Mouse (Mus musculus) sigmoid colon, adult 10 weeks (tissue): ENCODE measurements around the gene Vmn1r203. TPM values are rescaled to one million over a fixed set of nuclear protein-coding genes. Genes with fewer than 3 reads are reported as not detected.

ENCODE experiments used
- polyA plus RNA-seq: library from polyadenylated mRNA; stranded (reverse); fragments of 350-450 nt; fragmentation: Illumina TruSeq; extraction: RNeasy Lipid Tissue Mini Kit (QIAGEN cat#74804); gene quantifications from one replicate; pipeline ENCODE4 v1.2.3, GENCODE M21; 2014; ENCODE audit warnings: low read depth, low replicate concordance

The Vmn1r203 gene
- not detected for polyA plus RNA-seq

GRCm38 (mm10) chr13:22517814-22518213 is at the start of gene Vmn1r203:
Vmn1r203 (plus strand) TSS chr13:22518114.

DNA sequence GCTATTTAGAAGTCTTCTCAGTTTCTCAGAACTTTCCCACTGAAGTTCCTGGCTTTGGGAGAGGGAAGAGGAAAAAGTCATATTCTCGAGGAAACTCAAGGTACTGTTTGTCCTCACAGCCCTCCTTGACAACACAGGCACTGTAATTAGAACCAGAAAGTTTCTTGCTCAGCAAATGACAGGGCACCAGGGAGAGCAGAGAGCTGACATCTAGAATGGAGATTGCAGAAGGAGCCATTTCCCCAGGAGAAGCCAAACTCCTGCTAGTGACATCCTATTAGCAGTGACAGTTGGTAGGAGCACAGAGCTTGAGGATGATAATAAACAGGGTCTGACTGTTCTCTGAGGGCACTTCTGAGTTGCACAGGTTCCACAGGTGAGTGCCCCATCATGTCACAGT is 46.3 kb upstream of the Vmn1r203 start, which contains the start of gene Vmn1r201:
TSS of gene Vmn1r201 (plus strand) at position 301 of the 400 bp plus-strand sequence.

DNA sequence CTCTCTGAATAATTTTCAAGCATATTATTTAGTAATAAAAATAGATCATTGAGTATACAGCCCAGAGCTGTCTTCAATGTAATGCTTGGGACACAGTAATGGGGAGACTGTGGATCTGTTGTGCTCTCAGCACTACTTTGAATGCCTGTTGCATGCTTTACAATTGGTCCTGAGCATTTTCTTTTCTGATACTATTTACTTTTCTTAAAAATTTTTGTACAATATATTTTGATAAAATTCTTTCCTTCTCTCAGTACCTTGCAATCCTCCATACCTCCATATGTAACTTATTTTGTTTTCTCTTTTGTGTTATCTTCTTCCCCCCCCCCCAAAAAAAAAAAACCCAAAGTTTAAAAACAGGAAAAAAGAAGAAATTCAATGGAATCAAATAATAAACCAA is 12.6 kb upstream of the Vmn1r203 start, which contains the start of gene Vmn1r202:
TSS of gene Vmn1r202 (minus strand) at position 101 of the 400 bp plus-strand sequence.

DNA sequence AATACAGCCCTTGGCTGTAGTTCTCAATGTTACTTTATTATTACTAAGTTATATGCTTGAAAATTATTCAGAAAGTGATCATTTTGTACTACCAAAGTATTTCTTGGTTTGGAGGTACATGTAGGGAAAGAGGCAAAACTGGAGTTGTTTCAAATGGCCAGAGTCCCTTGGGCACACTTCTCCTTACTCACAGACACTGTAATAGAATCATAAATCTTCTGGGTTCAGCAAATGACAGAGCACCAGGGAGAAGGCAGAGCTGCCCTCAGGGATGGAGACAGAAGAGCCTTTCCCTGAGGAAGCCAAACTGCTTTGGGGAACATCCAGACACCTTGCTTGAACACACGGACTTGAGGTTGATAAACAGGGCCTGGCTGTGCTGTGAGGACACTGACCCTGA is 35.0 kb downstream of the Vmn1r203 start, which contains the start of gene Vmn1r204:
TSS of gene Vmn1r204 (plus strand) at position 301 of the 400 bp plus-strand sequence.

Other genes with a start within 250 kb of the Vmn1r203 start
- gene Vmn1r195, start 247.6 kb upstream of the Vmn1r203 start, polyA plus RNA-seq: not detected
- gene Vmn1r196, start 228.2 kb upstream of the Vmn1r203 start, polyA plus RNA-seq: not detected
- gene Vmn1r197, start 193.5 kb upstream of the Vmn1r203 start, polyA plus RNA-seq: not detected
- not detected for gene Vmn1r198, start 167.8 kb upstream of the Vmn1r203 start, polyA plus RNA-seq
- not detected for gene Vmn1r199, start 138.3 kb upstream of the Vmn1r203 start, polyA plus RNA-seq
- gene Vmn1r200, start 127.7 kb upstream of the Vmn1r203 start, polyA plus RNA-seq: not detected
- gene Vmn1r201, start 46.2 kb upstream of the Vmn1r203 start, polyA plus RNA-seq: not detected
- gene Vmn1r202, start 12.7 kb upstream of the Vmn1r203 start, polyA plus RNA-seq: not detected
- not detected for gene Vmn1r204, start 35.1 kb downstream of the Vmn1r203 start, polyA plus RNA-seq
- not detected for gene Vmn1r205, start 74.9 kb downstream of the Vmn1r203 start, polyA plus RNA-seq
- not detected for gene Vmn1r206, start 106.1 kb downstream of the Vmn1r203 start, polyA plus RNA-seq
- not detected for gene Vmn1r207-ps, start 211.5 kb downstream of the Vmn1r203 start, polyA plus RNA-seq